In genomic region chr2:158733914-158734313, GRCm38 (mm10) we compare ENCODE assay signal across 10 mouse cellular contexts. TPM values are rescaled to one million over a fixed set of nuclear protein-coding genes. Genes with fewer than 3 reads are reported as not detected.
DNase-seq lines count a peak whose midpoint lies in the region; ATAC-seq and TF ChIP-seq lines count a peak whose summit lies in the region.
"Had no signal": no experiment of that assay in that cellular context is flagged by ENCODE, and none has a peak within 500 bp of the region (broad histone marks: within the 10 kb centered on the region; RNA-seq: fewer than 3 reads in every experiment).

No protein-coding gene starts in this region.

- peak overlapping the region; percentile 32; the same call in 1 of the 2 replicates for H3K27ac ChIP-seq in hindbrain, postnatal 0 days
- H3K27ac ChIP-seq in hindbrain, embryonic 13.5 days = no peak overlapping the region
- H3K27ac ChIP-seq in heart, embryonic 12.5 days (ENCODE audit: poor library complexity, severe bottlenecking) = no peak overlapping the region
- H3K27ac ChIP-seq in neural tube, embryonic 15.5 days (replicated peaks) = no peak overlapping the region

- TF ChIP-seq CTCF in hindbrain, postnatal 0 days (IDR thresholded peaks at IDR 0.05; ENCODE audit: low read depth) = no peak

- H3K27me3 ChIP-seq in hindbrain, postnatal 0 days (ENCODE audit: insufficient read depth, low read length) = no peaks in the 10 kb centered on the region
- H3K27me3 ChIP-seq in hindbrain, embryonic 13.5 days = no peaks in the 10 kb centered on the region
- no peaks in the 10 kb centered on the region for H3K27me3 ChIP-seq in heart, embryonic 12.5 days (replicated peaks)
- H3K27me3 ChIP-seq in neural tube, embryonic 15.5 days (replicated peaks) = no peaks in the 10 kb centered on the region

- WGBS in hindbrain, postnatal 0 days = 76% methylated on average over 6 of the region's 6 CpGs
- 85% methylated on average over 6 of the region's 6 CpGs for WGBS in hindbrain, embryonic 13.5 days
- 76% methylated on average over 6 of the region's 6 CpGs for WGBS in heart, embryonic 12.5 days
- WGBS in neural tube, embryonic 15.5 days = 92% methylated on average over 6 of the region's 6 CpGs

- H3K36me3 ChIP-seq in hindbrain, postnatal 0 days (ENCODE audit: insufficient read depth, low read length) = no peaks in the 10 kb centered on the region
- no peaks in the 10 kb centered on the region for H3K36me3 ChIP-seq in hindbrain, embryonic 13.5 days
- no peaks in the 10 kb centered on the region for H3K36me3 ChIP-seq in heart, embryonic 12.5 days
- no peaks in the 10 kb centered on the region for H3K36me3 ChIP-seq in neural tube, embryonic 15.5 days

- no peak overlapping the region for H3K9ac ChIP-seq in hindbrain, postnatal 0 days (replicated peaks; ENCODE audit: low read length)
- H3K9ac ChIP-seq in hindbrain, embryonic 13.5 days = no peak overlapping the region
- H3K9ac ChIP-seq in heart, embryonic 12.5 days = no peak overlapping the region
- no peak overlapping the region for H3K9ac ChIP-seq in neural tube, embryonic 15.5 days (replicated peaks)

- H3K4me1 ChIP-seq in hindbrain, postnatal 0 days (ENCODE audit: insufficient read depth, low read length) = peaks cover 12% of the 10 kb centered on the region
- peaks cover 10% of the 10 kb centered on the region for H3K4me1 ChIP-seq in hindbrain, embryonic 13.5 days (replicated peaks)
- peaks cover 11% of the 10 kb centered on the region for H3K4me1 ChIP-seq in heart, embryonic 12.5 days (replicated peaks)
- H3K4me1 ChIP-seq in neural tube, embryonic 15.5 days = peaks cover 4% of the 10 kb centered on the region

- H3K4me3 ChIP-seq in hindbrain, postnatal 0 days (ENCODE audit: low read length) = no peak overlapping the region
- no peak overlapping the region for H3K4me3 ChIP-seq in hindbrain, embryonic 13.5 days
- no peak overlapping the region for H3K4me3 ChIP-seq in heart, embryonic 12.5 days
- no peak overlapping the region for H3K4me3 ChIP-seq in neural tube, embryonic 15.5 days (replicated peaks)

- H3K4me2 ChIP-seq in hindbrain, postnatal 0 days (ENCODE audit: low read depth, low read length) = no peak overlapping the region
- no peak overlapping the region for H3K4me2 ChIP-seq in hindbrain, embryonic 13.5 days
- no peak overlapping the region for H3K4me2 ChIP-seq in heart, embryonic 12.5 days
- no peak overlapping the region for H3K4me2 ChIP-seq in neural tube, embryonic 15.5 days

- H3K9me3 ChIP-seq in hindbrain, postnatal 0 days (ENCODE audit: low read length) = no peaks in the 10 kb centered on the region
- H3K9me3 ChIP-seq in hindbrain, embryonic 13.5 days = no peaks in the 10 kb centered on the region
- H3K9me3 ChIP-seq in heart, embryonic 12.5 days (replicated peaks) = no peaks in the 10 kb centered on the region
- no peaks in the 10 kb centered on the region for H3K9me3 ChIP-seq in neural tube, embryonic 15.5 days (replicated peaks)

- no peak for ATAC-seq in hindbrain, postnatal 0 days
- no peak for ATAC-seq in hindbrain, embryonic 13.5 days (ENCODE audit: low FRiP score)
- peak; percentile 24; the same call in 1 of the 2 replicates for ATAC-seq in heart, embryonic 12.5 days (ENCODE audit: insufficient number of reproducible peaks, low FRiP score)
- no peak for ATAC-seq in neural tube, embryonic 15.5 days (ENCODE audit: low FRiP score)
- ATAC-seq: midbrain, embryonic 16.5 days had no signal

- no peak for DNase-seq in hindbrain, postnatal 0 days (ENCODE audit: low spot score)
- DNase-seq in lung, postnatal 10 days = peak; percentile 65
- DNase-seq in thymus, adult 18-20 months = peak; percentile 49 to 77
- no peak for DNase-seq in ovary, postnatal 14 days (ENCODE audit: low spot score)
- no peak for DNase-seq in urinary bladder, adult 2 months (ENCODE audit: low spot score)
- DNase-seq: cerebellum, adult 11 months had no signal

RNA-seq across cellular contexts. Expression of gene Fam83d, which starts 34.0 kb away (rescaled TPM):
- total RNA-seq in hindbrain, postnatal 0 days (2014; rRNA removed) = 12.0 and 18.8 TPM in 2 replicates
- polyA plus RNA-seq in hindbrain, postnatal 0 days (2015; fragmentation: Nextera tagmentation; extraction: Ambion mirVana) = 6.7 and 9.2 TPM in 2 replicates
- 9.7 and 11.0 TPM in 2 replicates for polyA plus RNA-seq in hindbrain, embryonic 13.5 days (2015; fragmentation: Nextera tagmentation; extraction: Ambion mirVana)
- polyA plus RNA-seq in heart, embryonic 12.5 days (2016; fragmentation: Nextera tagmentation; extraction: Ambion mirVana) = 59.7 and 65.2 TPM in 2 replicates
- polyA plus RNA-seq in urinary bladder, adult 2 months (2012; rRNA removed) = 19.3 and 23.7 TPM in 2 replicates
- 5.9 and 13.0 TPM in 2 replicates for polyA plus RNA-seq in neural tube, embryonic 15.5 days (2015; fragmentation: Nextera tagmentation; extraction: Ambion mirVana)

Comparison
In these comparisons a context has a peak if more than half of its experiments do, and no peak if none do; other contexts are left out.
1. DNase-seq: peak in lung, postnatal 10 days (single experiment) and thymus, adult 18-20 months (2 of 2); none in hindbrain, postnatal 0 days (single experiment), ovary, postnatal 14 days (single experiment) and urinary bladder, adult 2 months (single experiment).